Mouse (Mus musculus) myocyte (in vitro differentiated cells): ENCODE measurements around the gene Heca.

ENCODE experiments used
- CEBPB ChIP-seq: IDR thresholded peaks from 2 replicates; pipeline ENCODE4 v1.6.1; 2011; ENCODE audit warnings: mild to moderate bottlenecking, moderate library complexity; ENCODE audit not compliant: poor library complexity, insufficient read depth, severe bottlenecking
- E2F4 ChIP-seq: IDR thresholded peaks from one replicate; pipeline ENCODE4 v1.6.1; 2011; ENCODE audit warnings: mild to moderate bottlenecking, control low read depth, moderate library complexity; ENCODE audit not compliant: insufficient read depth
- MYOG ChIP-seq, 3 experiments: IDR thresholded peaks; one replicate each; pipeline ENCODE4 v1.6.1; 2011; ENCODE audit warnings: control low read depth in 2 of 3, low read depth in 2 of 3, mild to moderate bottlenecking in 2 of 3; ENCODE audit not compliant: insufficient read length in 2 of 3, control insufficient read depth in 1 of 3, insufficient read depth in 1 of 3
- POLR2A ChIP-seq: IDR thresholded peaks from one replicate; pipeline ENCODE4 v1.6.1; 2011; ENCODE audit warnings: low read depth, mild to moderate bottlenecking, control low read depth, moderate library complexity; ENCODE audit not compliant: insufficient read length
- POLR2AphosphoS2 ChIP-seq: IDR thresholded peaks from one replicate; pipeline ENCODE4 v1.6.1; 2011; ENCODE audit warnings: low read depth, control low read depth; ENCODE audit not compliant: insufficient read length
- TCF12 ChIP-seq: IDR thresholded peaks from one replicate; pipeline ENCODE4 v1.6.1; 2011; ENCODE audit warnings: mild to moderate bottlenecking, control low read depth; ENCODE audit not compliant: poor library complexity, insufficient read depth, severe bottlenecking
- USF1 ChIP-seq: IDR thresholded peaks from one replicate; pipeline ENCODE4 v1.6.1; 2011; ENCODE audit warnings: low read depth, mild to moderate bottlenecking, control low read depth, moderate library complexity

- TF ChIP-seq USF1, result no peak
- no peak for TF ChIP-seq MYOG (IDR thresholded peaks at IDR 0.05; ENCODE audit: control insufficient read depth in 1 of 3, insufficient read depth in 1 of 3, insufficient read length in 2 of 3, low read depth in 2 of 3)
- no peak for TF ChIP-seq CEBPB
- TF ChIP-seq POLR2A, result no peak
- no peak for TF ChIP-seq POLR2AphosphoS2
- no peak for TF ChIP-seq TCF12
- TF ChIP-seq E2F4, result no peak
These were observed 15.7 kb downstream of the Heca start for GRCm38 (mm10) chr10:17932131-17932530.
